Mouse (Mus musculus): Measurements from ENCODE around the gene Nup62. TPM values are rescaled to one million over a fixed set of nuclear protein-coding genes. Genes with fewer than 3 reads are reported as not detected.

The Nup62 gene
- polyA plus RNA-seq, 1 experiment from 2014 or later = 98.6 TPM

DNA sequence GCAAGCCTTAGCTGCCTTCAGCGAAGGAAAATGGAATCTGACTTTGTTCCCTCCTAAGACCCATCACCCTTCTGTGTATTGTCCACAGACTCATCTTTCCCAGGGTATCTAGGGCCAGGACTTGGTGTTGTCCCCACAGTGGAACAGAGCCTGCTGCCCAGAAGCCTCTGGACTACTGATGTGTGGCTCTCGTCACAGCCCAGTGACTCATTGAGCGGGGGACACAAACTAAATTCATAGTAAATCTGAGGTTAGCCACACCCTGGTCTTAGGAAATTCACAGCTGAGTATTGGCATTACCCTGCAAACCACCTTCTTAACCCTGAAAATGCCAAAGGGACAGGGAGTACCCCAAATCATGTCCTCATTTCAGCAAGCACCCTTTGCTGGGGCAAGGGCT lies 10.9 kb downstream of the Nup62 start:
- Histone ChIP-seq H3K9ac (ENCODE audit: low read length) (no peak overlapping the region), H3K9me3 (ENCODE audit: control insufficient read depth, low read length) (no peaks in the 10 kb centered on the region), H3K36me3 (ENCODE audit: control insufficient read depth, insufficient read depth, low read length) (peaks cover 29% of the 10 kb centered on the region), H3K4me3 (ENCODE audit: low read length) (no peak overlapping the region), H3K4me2 (ENCODE audit: low read depth, low read length) (no peak overlapping the region), H3K27ac (ENCODE audit: low read length) (no peak overlapping the region), H3K27me3 (ENCODE audit: control insufficient read depth, insufficient read depth, low read depth, low read length) (no peaks in the 10 kb centered on the region), H3K4me1 (replicated peaks; ENCODE audit: control insufficient read depth, insufficient read depth, low read length) (peaks cover 8% of the 10 kb centered on the region; the same call in 1 of the 2 replicates)
- WGBS = 80% methylated on average over 3 of the region's 3 CpGs
- ATAC-seq (ENCODE audit: low read depth) = no peak

DNA sequence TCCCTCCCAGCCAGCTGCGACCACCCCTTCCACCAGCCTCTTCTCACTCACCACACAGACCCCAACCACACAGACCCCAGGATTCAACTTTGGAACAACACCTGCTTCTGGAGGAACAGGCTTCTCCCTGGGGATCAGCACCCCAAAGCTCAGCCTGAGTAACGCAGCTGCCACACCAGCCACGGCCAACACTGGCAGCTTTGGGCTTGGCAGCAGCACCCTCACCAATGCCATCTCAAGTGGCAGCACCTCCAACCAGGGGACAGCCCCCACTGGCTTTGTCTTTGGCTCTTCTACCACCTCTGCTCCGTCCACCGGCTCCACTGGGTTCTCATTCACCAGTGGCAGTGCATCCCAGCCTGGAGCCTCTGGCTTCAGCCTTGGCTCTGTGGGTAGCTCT lies 12.8 kb downstream of the Nup62 start:
- H3K36me3 ChIP-seq (ENCODE audit: control insufficient read depth, insufficient read depth, low read length) = peaks cover 29% of the 10 kb centered on the region
- H3K27me3 ChIP-seq (ENCODE audit: control insufficient read depth, insufficient read depth, low read depth, low read length) = no peaks in the 10 kb centered on the region
- no peak overlapping the region for H3K27ac ChIP-seq (ENCODE audit: low read length)
- H3K9ac ChIP-seq (ENCODE audit: low read length) = no peak overlapping the region
- H3K9me3 ChIP-seq (ENCODE audit: control insufficient read depth, low read length) = no peaks in the 10 kb centered on the region
- ATAC-seq (ENCODE audit: low read depth) = no peak
- H3K4me3 ChIP-seq (ENCODE audit: low read length) = no peak overlapping the region
- WGBS = 89% methylated on average over 5 of the region's 5 CpGs
- peaks cover 8% of the 10 kb centered on the region for H3K4me1 ChIP-seq (replicated peaks; ENCODE audit: control insufficient read depth, insufficient read depth, low read length)
- H3K4me2 ChIP-seq (ENCODE audit: low read depth, low read length) = no peak overlapping the region

DNA sequence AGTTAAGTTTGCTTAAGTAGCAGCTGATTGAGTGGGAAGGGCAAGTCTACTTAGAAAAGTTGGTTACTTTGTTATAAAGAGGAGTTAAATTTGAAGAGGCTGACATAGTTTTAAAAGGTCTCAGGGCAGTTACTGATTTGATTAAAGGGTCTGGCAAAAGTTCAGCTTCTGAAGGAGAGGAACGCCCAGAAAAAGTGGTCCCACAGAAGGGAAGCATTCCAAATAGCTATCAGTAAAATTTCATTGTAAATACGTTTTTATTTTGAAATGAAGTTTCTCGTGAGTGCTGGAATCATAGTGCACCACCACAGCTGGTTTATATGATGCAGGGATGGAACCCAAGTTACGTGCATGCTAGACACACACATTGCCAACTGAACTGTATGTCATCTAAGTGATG lies 16.9 kb downstream of the Nup62 start:
- Histone ChIP-seq H3K27me3 (ENCODE audit: control insufficient read depth, insufficient read depth, low read depth, low read length) (no peaks in the 10 kb centered on the region), H3K27ac (ENCODE audit: low read length) (no peak overlapping the region), H3K4me2 (ENCODE audit: low read depth, low read length) (no peak overlapping the region), H3K9me3 (ENCODE audit: control insufficient read depth, low read length) (no peaks in the 10 kb centered on the region), H3K4me3 (ENCODE audit: low read length) (no peak overlapping the region), H3K4me1 (replicated peaks; ENCODE audit: control insufficient read depth, insufficient read depth, low read length) (peaks cover 7% of the 10 kb centered on the region; the same call in 1 of the 2 replicates), H3K36me3 (ENCODE audit: control insufficient read depth, insufficient read depth, low read length) (peaks cover 29% of the 10 kb centered on the region), H3K9ac (ENCODE audit: low read length) (no peak overlapping the region)
- 42% methylated on average over 4 of the region's 4 CpGs for WGBS
- ATAC-seq (ENCODE audit: low read depth) = no peak

DNA sequence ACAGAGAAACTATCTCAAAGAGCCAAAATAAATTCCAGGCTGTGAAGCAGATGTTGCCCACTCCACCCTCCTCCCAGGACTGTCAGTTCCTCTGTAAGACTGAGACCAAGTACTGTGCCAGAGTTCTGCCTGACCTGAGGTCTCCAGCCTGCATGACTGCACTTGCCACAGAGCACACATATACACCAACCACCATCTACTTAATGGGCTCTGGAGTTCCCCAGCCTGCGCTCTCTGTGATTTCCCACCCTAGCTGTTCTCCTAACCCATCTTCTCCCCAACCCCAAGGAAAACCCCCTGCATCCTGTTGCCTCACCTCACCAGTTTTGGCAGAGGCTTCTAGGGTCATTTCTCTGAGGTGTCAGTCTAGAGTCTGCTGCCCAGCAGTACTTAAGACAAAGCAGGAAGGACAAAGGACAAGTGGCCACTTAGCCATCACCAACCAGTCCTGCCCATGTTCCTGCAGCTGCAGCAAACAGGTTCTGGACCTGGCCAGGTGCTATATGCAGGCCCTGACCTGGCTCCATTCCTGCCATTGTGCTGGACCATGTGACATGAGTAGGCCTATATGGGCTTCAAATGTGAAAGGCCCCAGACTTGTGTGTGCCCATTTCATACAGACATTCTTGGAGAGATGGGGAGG lies 19.6 kb downstream of the Nup62 start:
- H3K9ac ChIP-seq (ENCODE audit: low read length) = no peak overlapping the region
- ATAC-seq (ENCODE audit: low read depth) = no peak
- H3K4me1 ChIP-seq (replicated peaks; ENCODE audit: control insufficient read depth, insufficient read depth, low read length) = peaks cover 20% of the 10 kb centered on the region
- 91% methylated on average over 1 of the region's 1 CpGs for WGBS
- H3K27me3 ChIP-seq (ENCODE audit: control insufficient read depth, insufficient read depth, low read depth, low read length) = peaks cover 7% of the 10 kb centered on the region
- H3K4me3 ChIP-seq (ENCODE audit: low read length) = no peak overlapping the region
- H3K9me3 ChIP-seq (ENCODE audit: control insufficient read depth, low read length) = no peaks in the 10 kb centered on the region
- H3K27ac ChIP-seq (ENCODE audit: low read length) = no peak overlapping the region
- no peak overlapping the region for H3K4me2 ChIP-seq (ENCODE audit: low read depth, low read length)
- H3K36me3 ChIP-seq (ENCODE audit: control insufficient read depth, insufficient read depth, low read length) = peaks cover 10% of the 10 kb centered on the region

DNA sequence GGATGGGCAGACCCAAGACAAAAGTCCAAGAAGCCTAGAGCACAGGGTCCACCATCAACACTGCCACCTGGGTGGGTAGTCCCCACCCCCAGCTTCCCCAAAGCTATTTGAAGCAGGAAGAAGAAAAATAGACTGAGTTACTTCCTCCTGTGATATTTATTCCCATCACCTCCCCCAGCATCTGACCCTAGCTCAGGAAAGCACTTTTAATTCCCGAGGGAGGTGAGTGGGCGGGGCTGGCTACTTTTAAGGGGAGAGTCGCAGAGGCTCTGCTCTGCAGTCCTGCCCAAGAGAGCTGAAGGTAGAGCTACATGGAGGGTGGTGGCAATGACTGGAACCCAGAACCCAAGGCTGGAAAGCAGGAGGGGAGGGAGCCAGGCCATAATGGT lies 20.1 kb downstream of the Nup62 start:
- Histone ChIP-seq H3K4me2 (ENCODE audit: low read depth, low read length) (no peak overlapping the region), H3K4me3 (ENCODE audit: low read length) (no peak overlapping the region), H3K27ac (ENCODE audit: low read length) (no peak overlapping the region), H3K9me3 (ENCODE audit: control insufficient read depth, low read length) (no peaks in the 10 kb centered on the region), H3K27me3 (ENCODE audit: control insufficient read depth, insufficient read depth, low read depth, low read length) (peaks cover 12% of the 10 kb centered on the region), H3K4me1 (replicated peaks; ENCODE audit: control insufficient read depth, insufficient read depth, low read length) (peaks cover 20% of the 10 kb centered on the region), H3K36me3 (ENCODE audit: control insufficient read depth, insufficient read depth, low read length) (peaks cover 8% of the 10 kb centered on the region), H3K9ac (ENCODE audit: low read length) (no peak overlapping the region)
- ATAC-seq (ENCODE audit: low read depth) = no peak
- 36% methylated on average over 3 of the region's 3 CpGs for WGBS

DNA sequence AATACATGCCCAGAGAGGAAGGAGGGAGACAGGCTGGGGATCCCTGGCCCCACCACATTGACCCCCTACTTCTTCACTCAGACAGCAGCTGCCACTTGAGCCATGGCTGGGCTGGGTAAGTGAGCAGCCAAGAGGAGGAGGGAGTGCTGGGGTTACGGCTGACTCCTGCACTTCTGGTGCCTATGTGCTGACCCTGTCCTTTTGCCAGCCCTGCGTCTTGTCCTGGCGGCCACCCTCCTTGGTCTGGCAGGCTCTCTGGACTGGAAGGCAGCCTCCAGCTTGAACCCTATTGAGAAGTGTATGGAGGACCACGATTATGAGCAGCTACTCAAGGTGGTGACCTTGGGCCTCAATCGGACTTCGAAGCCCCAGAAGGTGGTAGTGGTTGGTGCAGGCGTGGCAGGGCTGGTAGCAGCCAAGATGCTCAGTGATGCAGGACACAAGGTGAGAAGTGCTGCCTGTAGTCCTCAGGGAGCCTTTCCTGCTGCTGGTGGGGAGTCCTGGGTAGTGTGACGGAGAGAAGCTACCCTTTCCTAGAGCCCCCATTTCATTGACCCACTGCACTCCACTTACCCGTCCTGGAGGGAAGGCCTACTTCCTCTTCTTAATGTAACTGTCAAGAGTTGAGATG lies 20.6 kb downstream of the Nup62 start:
- Histone ChIP-seq H3K4me3 (ENCODE audit: low read length) (no peak overlapping the region), H3K27me3 (ENCODE audit: control insufficient read depth, insufficient read depth, low read depth, low read length) (peaks cover 12% of the 10 kb centered on the region), H3K9me3 (ENCODE audit: control insufficient read depth, low read length) (no peaks in the 10 kb centered on the region), H3K36me3 (ENCODE audit: control insufficient read depth, insufficient read depth, low read length) (peaks cover 7% of the 10 kb centered on the region), H3K4me2 (ENCODE audit: low read depth, low read length) (no peak overlapping the region), H3K27ac (ENCODE audit: low read length) (no peak overlapping the region), H3K9ac (ENCODE audit: low read length) (no peak overlapping the region), H3K4me1 (replicated peaks; ENCODE audit: control insufficient read depth, insufficient read depth, low read length) (peaks cover 20% of the 10 kb centered on the region)
- whole genome bisulfite sequencing = 77% methylated on average over 9 of the region's 9 CpGs
- no peak for ATAC-seq (ENCODE audit: low read depth)

DNA sequence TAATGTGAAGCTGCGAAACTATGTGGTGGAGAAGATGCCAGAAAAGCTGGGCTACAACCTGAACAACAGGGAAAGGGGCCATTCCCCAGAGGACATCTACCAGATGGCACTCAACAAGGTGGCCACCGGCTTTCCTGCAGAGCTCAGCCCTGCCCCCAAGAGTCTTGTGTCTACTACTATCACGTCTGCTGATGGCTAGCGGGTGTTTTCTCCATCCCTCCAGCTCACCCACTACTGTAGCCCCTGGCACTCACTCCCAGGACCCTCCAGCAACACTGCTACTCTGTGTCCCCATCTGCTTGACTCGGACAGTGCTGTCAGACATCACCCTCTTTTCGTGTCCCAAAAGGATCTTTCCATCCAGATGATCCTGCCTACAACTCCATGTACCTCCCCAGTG lies 22.2 kb downstream of the Nup62 start:
- no peak overlapping the region for H3K4me2 ChIP-seq (ENCODE audit: low read depth, low read length)
- 87% methylated on average over 6 of the region's 6 CpGs for WGBS
- H3K4me3 ChIP-seq (ENCODE audit: low read length) = no peak overlapping the region
- H3K27me3 ChIP-seq (ENCODE audit: control insufficient read depth, insufficient read depth, low read depth, low read length) = peaks cover 12% of the 10 kb centered on the region
- no peaks in the 10 kb centered on the region for H3K9me3 ChIP-seq (ENCODE audit: control insufficient read depth, low read length)
- ATAC-seq (ENCODE audit: low read depth) = no peak
- H3K9ac ChIP-seq (ENCODE audit: low read length) = no peak overlapping the region
- H3K27ac ChIP-seq (ENCODE audit: low read length) = no peak overlapping the region
- H3K36me3 ChIP-seq (ENCODE audit: control insufficient read depth, insufficient read depth, low read length) = peaks cover 15% of the 10 kb centered on the region
- peaks cover 18% of the 10 kb centered on the region for H3K4me1 ChIP-seq (replicated peaks; ENCODE audit: control insufficient read depth, insufficient read depth, low read length)

DNA sequence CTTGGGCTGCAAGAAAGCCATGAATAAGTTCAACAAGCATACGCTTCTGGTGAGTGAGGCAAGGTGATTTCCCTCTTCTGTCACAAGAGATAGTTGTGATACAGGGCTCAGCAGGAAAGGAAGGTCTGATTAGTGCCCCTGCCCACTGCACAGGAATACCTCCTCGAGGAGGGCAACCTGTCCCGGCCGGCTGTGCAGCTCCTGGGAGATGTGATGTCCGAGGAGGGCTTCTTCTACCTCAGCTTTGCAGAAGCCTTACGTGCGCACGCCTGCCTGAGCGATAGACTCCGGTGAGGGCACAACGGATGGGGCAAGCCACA lies 23.2 kb downstream of the Nup62 start:
- H3K36me3 ChIP-seq (ENCODE audit: control insufficient read depth, insufficient read depth, low read length) = peaks cover 24% of the 10 kb centered on the region
- no peak overlapping the region for H3K27ac ChIP-seq (ENCODE audit: low read length)
- 30% methylated on average over 11 of the region's 11 CpGs for WGBS
- H3K4me1 ChIP-seq (replicated peaks; ENCODE audit: control insufficient read depth, insufficient read depth, low read length) = peaks cover 17% of the 10 kb centered on the region
- peak overlapping the region; percentile 62 for H3K9ac ChIP-seq (ENCODE audit: low read length)
- peak overlapping the region; percentile 67 for H3K4me2 ChIP-seq (ENCODE audit: low read depth, low read length)
- peaks cover 12% of the 10 kb centered on the region for H3K27me3 ChIP-seq (ENCODE audit: control insufficient read depth, insufficient read depth, low read depth, low read length)
- ATAC-seq (ENCODE audit: low read depth) = no peak
- peak overlapping the region; percentile 40; the same call in 1 of the 2 replicates for H3K4me3 ChIP-seq (ENCODE audit: low read length)
- no peaks in the 10 kb centered on the region for H3K9me3 ChIP-seq (ENCODE audit: control insufficient read depth, low read length)

DNA sequence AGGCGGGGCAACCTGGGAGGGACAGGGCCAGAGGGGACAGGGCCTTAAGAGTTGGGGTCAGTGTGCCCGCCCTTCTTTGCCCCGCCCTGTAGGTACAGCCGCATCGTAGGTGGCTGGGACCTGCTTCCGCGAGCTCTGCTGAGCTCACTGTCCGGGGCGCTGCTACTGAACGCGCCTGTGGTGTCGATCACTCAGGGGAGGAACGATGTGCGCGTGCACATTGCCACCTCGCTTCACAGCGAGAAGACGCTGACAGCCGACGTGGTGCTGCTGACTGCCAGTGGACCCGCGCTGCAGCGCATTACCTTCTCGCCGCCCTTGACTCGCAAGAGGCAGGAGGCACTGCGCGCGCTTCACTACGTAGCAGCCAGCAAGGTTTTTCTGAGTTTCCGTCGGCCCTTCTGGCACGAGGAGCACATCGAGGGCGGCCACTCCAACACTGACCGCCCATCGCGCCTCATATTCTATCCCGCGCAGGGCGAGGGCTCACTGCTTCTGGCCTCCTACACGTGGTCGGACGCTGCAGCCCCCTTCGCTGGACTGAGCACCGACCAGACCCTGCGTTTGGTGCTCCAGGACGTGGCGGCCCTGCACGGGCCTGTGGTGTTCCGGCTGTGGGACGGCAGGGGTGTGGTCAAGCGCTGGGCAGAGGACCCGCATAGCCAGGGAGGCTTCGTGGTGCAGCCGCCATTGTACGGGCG lies 23.8 kb downstream of the Nup62 start:
- peak overlapping the region; percentile 40 for H3K4me3 ChIP-seq (ENCODE audit: low read length)
- H3K4me1 ChIP-seq (replicated peaks; ENCODE audit: control insufficient read depth, insufficient read depth, low read length) = peaks cover 17% of the 10 kb centered on the region
- no peaks in the 10 kb centered on the region for H3K9me3 ChIP-seq (ENCODE audit: control insufficient read depth, low read length)
- peak overlapping the region; percentile 62 for H3K9ac ChIP-seq (ENCODE audit: low read length)
- H3K27me3 ChIP-seq (ENCODE audit: control insufficient read depth, insufficient read depth, low read depth, low read length) = peaks cover 12% of the 10 kb centered on the region
- peak overlapping the region; percentile 67 for H3K4me2 ChIP-seq (ENCODE audit: low read depth, low read length)
- peaks cover 29% of the 10 kb centered on the region for H3K36me3 ChIP-seq (ENCODE audit: control insufficient read depth, insufficient read depth, low read length)
- ATAC-seq (ENCODE audit: low read depth) = peak; percentile 53
- H3K27ac ChIP-seq (ENCODE audit: low read length) = no peak overlapping the region
- WGBS = 3% methylated on average over 57 of the region's 58 CpGs

All from lung, embryonic 16.5 days (tissue).